Mouse (Mus musculus): ENCODE measurements at regions not wholly inside any gene's neighbourhood (a gene's known extent, or its start where the extent isn't known, plus 50 kb on each side); places are given as distances from the start of the nearest gene placed in this dataset.

GRCm38 (mm10) chr1:19290098-19290497 is 81.4 kb downstream of the Tfap2b start:
- intact Hi-C loops (cut with DNase I) = no loop called here
- no peak for DNase-seq (ENCODE audit: extremely low spot score in 1 of 2, low spot score in 2 of 2)

GRCm38 (mm10) chr1:19321598-19321997 is 112.9 kb downstream of the Tfap2b start:
- DNase-seq (ENCODE audit: extremely low spot score in 1 of 2, low spot score in 2 of 2) = no peak
- intact Hi-C loops (cut with DNase I) = no loop called here

- no peak for DNase-seq (ENCODE audit: extremely low spot score in 1 of 2, low spot score in 2 of 2)
- intact Hi-C loops (cut with DNase I) = no loop called here
These were observed 127.3 kb downstream of the Tfap2b start for GRCm38 (mm10) chr1:19336062-19336461.

- intact Hi-C loops (cut with DNase I) = no loop called here
- DNase-seq (ENCODE audit: extremely low spot score in 1 of 2, low spot score in 2 of 2) = no peak
These were observed 128.5 kb downstream of the Tfap2b start for GRCm38 (mm10) chr1:19337207-19337606.

- intact Hi-C loops (cut with DNase I) = no loop called here
These were observed 135.7 kb downstream of the Tfap2b start for GRCm38 (mm10) chr1:19344445-19344844.

GRCm38 (mm10) chr1:19350495-19350894 is 141.8 kb downstream of the Tfap2b start:
- intact Hi-C loops (cut with DNase I) = no loop called here
- no peak for DNase-seq (ENCODE audit: extremely low spot score in 1 of 2, low spot score in 2 of 2)

More at GRCm38 (mm10) chr1:19344445-19344844, 135.7 kb downstream of the Tfap2b start:
- no peak for DNase-seq (ENCODE audit: extremely low spot score in 1 of 2, low spot score in 2 of 2)

- intact Hi-C loops (cut with DNase I) = no loop called here
- no peak for DNase-seq (ENCODE audit: extremely low spot score in 1 of 2, low spot score in 2 of 2)
These were observed 176.1 kb downstream of the Tfap2b start for GRCm38 (mm10) chr1:19384856-19385255.

- DNase-seq (ENCODE audit: extremely low spot score in 1 of 2, low spot score in 2 of 2) = no peak
- intact Hi-C loops (cut with DNase I) = no loop called here
These were observed 180.3 kb downstream of the Tfap2b start for GRCm38 (mm10) chr1:19388864-19389505.

- no peak for DNase-seq (ENCODE audit: extremely low spot score in 1 of 2, low spot score in 2 of 2)
- intact Hi-C loops (cut with DNase I) = no loop called here
These were observed 198.8 kb downstream of the Tfap2b start for GRCm38 (mm10) chr1:19407556-19407955.

- intact Hi-C loops (cut with DNase I) = no loop called here
These were observed 203.6 kb downstream of the Tfap2b start for GRCm38 (mm10) chr1:19412345-19412744.

GRCm38 (mm10) chr1:19421116-19421515 is 212.4 kb downstream of the Tfap2b start:
- no peak for DNase-seq (ENCODE audit: extremely low spot score in 1 of 2, low spot score in 2 of 2)
- intact Hi-C loops (cut with DNase I) = no loop called here

More at GRCm38 (mm10) chr1:19412345-19412744, 203.6 kb downstream of the Tfap2b start:
- no peak for DNase-seq (ENCODE audit: extremely low spot score in 1 of 2, low spot score in 2 of 2)

- DNase-seq (ENCODE audit: extremely low spot score in 1 of 2, low spot score in 2 of 2) = no peak
- intact Hi-C loops (cut with DNase I) = no loop called here
These were observed 242.1 kb downstream of the Tfap2b start for GRCm38 (mm10) chr1:19450786-19451185.

GRCm38 (mm10) chr1:19458646-19459441 is 250.1 kb downstream of the Tfap2b start:
- intact Hi-C loops (cut with DNase I) = no loop called here
- DNase-seq (ENCODE audit: extremely low spot score in 1 of 2, low spot score in 2 of 2) = no peak

- peak in 1 of 2 experiments; percentile 26 for DNase-seq (ENCODE audit: extremely low spot score in 1 of 2, low spot score in 2 of 2)
- intact Hi-C loops (cut with DNase I) = no loop called here
These were observed 251.2 kb downstream of the Tfap2b start for GRCm38 (mm10) chr1:19459876-19460275.

GRCm38 (mm10) chr1:19473561-19473960 is 264.8 kb downstream of the Tfap2b start:
- intact Hi-C loops (cut with DNase I) = no loop called here

More at GRCm38 (mm10) chr1:19473561-19473960, 264.8 kb downstream of the Tfap2b start:
- no peak for DNase-seq (ENCODE audit: extremely low spot score in 1 of 2, low spot score in 2 of 2)

Measured in left cerebral cortex, postnatal 10 days (tissue).